Mouse (Mus musculus): ENCODE results near the gene Slc2a3.
"Not testable (repeated sequence)": the region's sequence is repeated elsewhere in the genome, so short reads cannot be mapped to it uniquely, and the experiment has no call there.

Gene Slc2a3

GRCm38 (mm10) chr6:122810022-122810614, 8.7 kb upstream of the Slc2a3 start:
- DNase-seq (ENCODE audit: low spot score), result no peak

GRCm38 (mm10) chr6:122804418-122804817, 3.0 kb upstream of the Slc2a3 start:
- DNase-seq (ENCODE audit: low spot score), result peak; percentile 87

- DNase-seq (ENCODE audit: low spot score), result peak; percentile 45
These were observed 518 bp upstream of the Slc2a3 start for GRCm38 (mm10) chr6:122801801-122802514.

- DNase-seq (ENCODE audit: low spot score), result no peak
These were observed 670 bp downstream of the Slc2a3 start for GRCm38 (mm10) chr6:122800640-122801300.

- no peak for DNase-seq (ENCODE audit: low spot score)
These were observed 6.0 kb downstream of the Slc2a3 start for GRCm38 (mm10) chr6:122795254-122795935.

GRCm38 (mm10) chr6:122786275-122786674, 15.2 kb downstream of the Slc2a3 start:
- DNase-seq (ENCODE audit: low spot score), result no peak

GRCm38 (mm10) chr6:122784866-122785265, 16.6 kb downstream of the Slc2a3 start:
- no peak for DNase-seq (ENCODE audit: low spot score)

GRCm38 (mm10) chr6:122782164-122782563, 19.3 kb downstream of the Slc2a3 start:
- no peak for DNase-seq (ENCODE audit: low spot score)

GRCm38 (mm10) chr6:122781167-122781566, 20.3 kb downstream of the Slc2a3 start:
- DNase-seq (ENCODE audit: low spot score), result no peak

- DNase-seq (ENCODE audit: low spot score), result no peak
These were observed 21.5 kb downstream of the Slc2a3 start for GRCm38 (mm10) chr6:122779916-122780315.

GRCm38 (mm10) chr6:122776040-122776439, 25.4 kb downstream of the Slc2a3 start:
- DNase-seq (ENCODE audit: low spot score), result no peak

GRCm38 (mm10) chr6:122774345-122774744, 27.1 kb downstream of the Slc2a3 start:
- DNase-seq (ENCODE audit: low spot score), result no peak

- no peak for DNase-seq (ENCODE audit: low spot score)
These were observed 28.7 kb downstream of the Slc2a3 start for GRCm38 (mm10) chr6:122772701-122773100.

GRCm38 (mm10) chr6:122770760-122771315, 30.6 kb downstream of the Slc2a3 start:
- DNase-seq (ENCODE audit: low spot score), result no peak

GRCm38 (mm10) chr6:122769771-122770759, 31.4 kb downstream of the Slc2a3 start:
- no peak for DNase-seq (ENCODE audit: low spot score)

- no peak for DNase-seq (ENCODE audit: low spot score)
These were observed 33.2 kb downstream of the Slc2a3 start for GRCm38 (mm10) chr6:122768256-122768655.

GRCm38 (mm10) chr6:122767012-122767411, 34.4 kb downstream of the Slc2a3 start:
- DNase-seq (ENCODE audit: low spot score), result not testable (repeated sequence)

GRCm38 (mm10) chr6:122766145-122766968, 35.1 kb downstream of the Slc2a3 start:
- DNase-seq (ENCODE audit: low spot score), result no peak

- no peak for DNase-seq (ENCODE audit: low spot score)
These were observed 36.0 kb downstream of the Slc2a3 start for GRCm38 (mm10) chr6:122765298-122765956.
